Mouse (Mus musculus): Measurements from ENCODE around the gene Cela3b. TPM values are rescaled to one million over a fixed set of nuclear protein-coding genes. Genes with fewer than 3 reads are reported as not detected.

The Cela3b gene
- polyA plus RNA-seq, 1 experiment from 2014 or later = not detected

DNA sequence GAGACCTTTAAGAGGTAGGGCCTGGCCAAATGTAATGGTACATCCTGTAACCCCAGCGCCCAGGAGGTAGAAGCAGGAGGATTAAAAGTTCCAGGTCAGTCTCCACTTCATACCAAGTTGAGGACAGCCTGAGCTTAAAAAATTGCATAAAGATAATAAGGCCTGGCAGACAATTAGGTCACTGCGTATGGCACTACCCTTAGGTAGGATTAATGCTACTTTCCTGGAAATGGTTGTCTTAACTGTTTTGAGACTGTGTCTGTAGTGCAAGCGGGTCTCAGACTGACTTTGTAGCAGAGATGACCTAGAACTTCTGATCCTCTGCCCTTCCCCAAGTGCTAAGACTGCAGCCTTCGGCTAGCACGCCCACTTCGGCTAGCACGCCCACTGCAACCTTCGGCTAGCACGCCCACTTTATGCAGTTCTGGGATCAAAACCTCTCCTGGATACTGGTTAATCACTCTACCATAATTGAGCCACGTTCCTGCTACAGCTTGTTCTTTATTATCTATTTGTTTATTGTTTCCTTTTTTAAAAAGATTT lies 50.6 kb downstream of the Cela3b start:
- Histone ChIP-seq H3K9me3 (replicated peaks; ENCODE audit: low read length) (no peaks in the 10 kb centered on the region), H3K9ac (ENCODE audit: low read depth, low read length) (no peak overlapping the region), H3K4me2 (ENCODE audit: low read length) (no peak overlapping the region), H3K4me1 (replicated peaks; ENCODE audit: insufficient read depth, low read length) (0 out of 2 replicates have a peak, but pooled peaks cover 2% of the 10 kb centered on the region), H3K27ac (no peak overlapping the region), H3K4me3 (replicated peaks; ENCODE audit: low read depth, low read length) (no peak overlapping the region), H3K27me3 (ENCODE audit: insufficient read depth, low read length) (no peaks in the 10 kb centered on the region), H3K36me3 (ENCODE audit: insufficient read depth, low read length) (no peaks in the 10 kb centered on the region)
- no peak for ATAC-seq (replicated peaks; ENCODE audit: low FRiP score, low read depth)
- no peak for DNase-seq (ENCODE audit: low spot score)
- no peak for TF ChIP-seq CTCF (IDR thresholded peaks at IDR 0.05; ENCODE audit: low read depth)
- 88% methylated on average over 10 of the region's 10 CpGs for WGBS

DNA sequence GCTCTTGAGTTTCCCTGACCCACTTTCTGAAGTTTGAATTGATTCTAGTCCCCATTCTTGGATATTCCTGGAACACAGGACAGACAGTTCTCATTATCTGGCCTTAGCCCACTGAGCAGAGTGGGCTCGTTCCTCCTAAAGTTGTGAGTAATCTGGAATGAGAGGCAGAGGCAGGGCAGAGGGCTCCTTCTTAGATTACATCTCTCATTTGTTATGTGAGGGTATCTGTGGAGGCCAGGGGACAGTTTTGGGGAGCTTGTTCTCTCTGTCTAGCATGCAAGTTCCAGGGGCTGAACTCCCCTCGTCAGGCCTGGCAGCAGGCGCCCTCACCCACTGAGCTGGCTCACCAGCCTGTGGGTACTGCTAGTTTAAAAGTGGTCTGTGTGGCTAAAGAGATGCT lies 51.3 kb downstream of the Cela3b start:
- TF ChIP-seq CTCF (IDR thresholded peaks at IDR 0.05; ENCODE audit: low read depth) = no peak
- WGBS = 83% methylated on average over 3 of the region's 3 CpGs
- H3K4me2 ChIP-seq (ENCODE audit: low read length) = no peak overlapping the region
- no peak overlapping the region for H3K9ac ChIP-seq (ENCODE audit: low read depth, low read length)
- ATAC-seq (replicated peaks; ENCODE audit: low FRiP score, low read depth) = no peak
- 0 out of 2 replicates have a peak, but pooled peaks cover 2% of the 10 kb centered on the region for H3K4me1 ChIP-seq (replicated peaks; ENCODE audit: insufficient read depth, low read length)
- no peak overlapping the region for H3K27ac ChIP-seq
- no peaks in the 10 kb centered on the region for H3K36me3 ChIP-seq (ENCODE audit: insufficient read depth, low read length)
- no peak overlapping the region for H3K4me3 ChIP-seq (replicated peaks; ENCODE audit: low read depth, low read length)
- no peaks in the 10 kb centered on the region for H3K9me3 ChIP-seq (replicated peaks; ENCODE audit: low read length)
- DNase-seq (ENCODE audit: low spot score) = no peak
- H3K27me3 ChIP-seq (ENCODE audit: insufficient read depth, low read length) = no peaks in the 10 kb centered on the region

DNA sequence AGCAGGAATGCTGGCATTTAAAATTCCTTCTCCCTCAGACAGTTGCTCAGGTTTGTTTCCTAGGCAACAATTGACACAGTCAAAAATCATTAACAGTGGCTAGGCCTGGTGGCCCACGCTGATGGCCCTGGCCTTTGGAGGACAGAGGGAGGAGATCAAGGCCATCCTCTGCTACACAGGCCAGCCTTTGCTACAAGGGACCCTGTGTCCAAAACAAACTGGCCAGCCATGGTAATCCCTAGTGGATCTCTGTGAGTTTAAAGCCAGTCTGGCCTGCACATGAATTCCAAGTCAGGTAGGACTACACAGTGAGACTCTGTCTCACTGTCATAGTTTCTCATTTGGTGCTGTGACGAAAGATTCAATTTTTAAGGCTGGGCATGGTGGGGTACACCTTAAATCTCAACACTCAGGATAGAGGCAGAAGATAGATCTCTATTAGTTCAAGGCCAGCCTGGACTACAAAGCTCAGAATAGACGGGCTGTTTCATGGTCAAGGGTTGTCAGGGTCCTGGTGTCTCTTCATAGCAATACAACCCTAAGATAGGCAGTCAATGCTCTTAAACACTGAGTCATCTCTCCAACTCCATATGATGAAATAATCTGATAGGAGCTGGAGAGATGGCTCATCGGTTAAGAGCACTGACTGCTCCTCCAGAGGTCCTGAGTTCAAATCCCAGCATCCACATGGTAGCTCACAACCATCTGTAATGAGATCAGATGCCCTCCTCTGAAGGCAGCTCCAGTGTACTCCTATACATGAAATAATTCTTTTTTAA lies 52.6 kb downstream of the Cela3b start:
- 79% methylated on average over 4 of the region's 4 CpGs for WGBS
- Histone ChIP-seq H3K4me3 (replicated peaks; ENCODE audit: low read depth, low read length) (no peak overlapping the region), H3K4me2 (ENCODE audit: low read length) (no peak overlapping the region), H3K4me1 (replicated peaks; ENCODE audit: insufficient read depth, low read length) (0 out of 2 replicates have a peak, but pooled peaks cover 2% of the 10 kb centered on the region), H3K36me3 (ENCODE audit: insufficient read depth, low read length) (no peaks in the 10 kb centered on the region), H3K27ac (no peak overlapping the region), H3K27me3 (ENCODE audit: insufficient read depth, low read length) (no peaks in the 10 kb centered on the region), H3K9me3 (replicated peaks; ENCODE audit: low read length) (no peaks in the 10 kb centered on the region), H3K9ac (ENCODE audit: low read depth, low read length) (no peak overlapping the region)
- no peak for DNase-seq (ENCODE audit: low spot score)
- TF ChIP-seq CTCF (IDR thresholded peaks at IDR 0.05; ENCODE audit: low read depth) = no peak
- no peak for ATAC-seq (replicated peaks; ENCODE audit: low FRiP score, low read depth)

DNA sequence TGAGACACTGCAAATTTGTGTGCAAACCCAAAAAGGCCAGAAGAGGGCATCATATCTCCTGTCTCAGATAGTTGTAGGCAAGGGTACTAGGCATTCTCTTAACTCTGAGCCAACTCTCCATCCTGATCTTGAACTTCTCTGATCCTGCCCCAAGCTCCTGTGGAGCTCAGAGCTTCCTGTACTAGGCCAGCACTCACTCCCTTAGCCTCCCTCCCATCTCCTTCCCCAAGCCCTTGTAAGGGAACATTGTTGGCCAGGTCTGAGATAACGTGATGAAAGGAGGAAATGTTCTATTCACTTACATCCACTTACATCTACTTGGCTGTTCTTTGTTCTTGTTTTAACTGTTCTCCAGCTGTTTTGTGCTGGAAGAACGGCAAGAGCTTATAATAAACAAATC lies 53.6 kb downstream of the Cela3b start:
- Histone ChIP-seq H3K4me2 (ENCODE audit: low read length) (no peak overlapping the region), H3K36me3 (ENCODE audit: insufficient read depth, low read length) (no peaks in the 10 kb centered on the region), H3K27ac (no peak overlapping the region), H3K4me3 (replicated peaks; ENCODE audit: low read depth, low read length) (no peak overlapping the region), H3K9ac (ENCODE audit: low read depth, low read length) (no peak overlapping the region), H3K9me3 (replicated peaks; ENCODE audit: low read length) (no peaks in the 10 kb centered on the region), H3K27me3 (ENCODE audit: insufficient read depth, low read length) (no peaks in the 10 kb centered on the region), H3K4me1 (replicated peaks; ENCODE audit: insufficient read depth, low read length) (0 out of 2 replicates have a peak, but pooled peaks cover 2% of the 10 kb centered on the region)
- DNase-seq (ENCODE audit: low spot score) (no peak), ATAC-seq (replicated peaks; ENCODE audit: low FRiP score, low read depth) (no peak)
- TF ChIP-seq CTCF (IDR thresholded peaks at IDR 0.05; ENCODE audit: low read depth) = 0 out of 2 replicates have a peak, but pooled peaks have one; percentile 24
- WGBS = 62% methylated on average over 2 of the region's 2 CpGs

DNA sequence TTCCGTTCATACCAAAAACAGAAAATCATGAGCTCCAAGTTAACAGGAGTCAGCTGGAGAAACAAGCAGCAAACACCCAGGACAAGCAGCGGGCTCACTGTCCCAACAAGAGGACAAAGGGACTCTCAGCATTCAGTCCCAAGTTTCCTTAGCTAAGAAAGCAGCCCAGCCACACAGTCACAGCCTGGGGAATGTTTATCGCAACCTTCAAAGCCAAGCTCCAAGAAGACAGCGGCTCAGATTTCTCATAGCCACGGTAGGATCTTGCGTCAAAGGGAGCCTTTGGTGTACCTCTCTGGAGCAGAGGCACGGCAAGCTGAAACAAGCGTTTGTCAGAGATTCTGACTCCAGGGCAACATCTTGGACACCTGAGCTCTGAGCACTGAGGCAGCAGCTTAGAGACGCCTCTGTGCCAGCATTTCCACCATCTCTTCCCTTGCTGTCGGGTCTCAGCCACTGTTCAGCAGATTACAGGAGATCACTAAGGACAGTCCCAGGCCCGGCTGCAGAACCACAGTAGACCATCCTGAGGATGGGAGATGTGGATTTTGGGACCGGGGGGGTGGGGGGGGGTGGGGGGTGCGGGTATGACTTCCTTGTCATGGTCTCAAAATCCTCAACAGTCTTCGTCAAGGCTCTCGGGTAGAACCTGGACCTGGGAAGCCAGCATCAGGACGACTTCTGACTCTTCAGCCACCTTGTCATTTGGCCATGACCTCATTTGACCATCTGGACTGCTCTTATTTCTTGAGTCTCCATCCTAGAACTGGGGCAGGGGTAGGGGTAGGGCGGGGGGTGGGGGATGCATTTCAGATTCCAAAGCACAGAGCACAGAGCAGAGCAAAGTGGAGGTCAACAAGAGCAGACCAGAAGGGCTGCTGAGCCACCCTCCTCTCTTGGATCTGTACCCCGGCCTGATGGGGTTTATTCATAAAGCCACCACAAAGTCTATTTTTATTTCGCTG lies 54.7 kb downstream of the Cela3b start:
- H3K27me3 ChIP-seq (ENCODE audit: insufficient read depth, low read length) = no peaks in the 10 kb centered on the region
- DNase-seq (ENCODE audit: low spot score) (peak; percentile 80), ATAC-seq (replicated peaks; ENCODE audit: low FRiP score, low read depth) (no peak)
- 0 out of 2 replicates have a peak, but pooled peaks cover 4% of the 10 kb centered on the region for H3K4me1 ChIP-seq (replicated peaks; ENCODE audit: insufficient read depth, low read length)
- WGBS = 35% methylated on average over 19 of the region's 19 CpGs
- H3K27ac ChIP-seq = peak overlapping the region; percentile 66
- H3K4me3 ChIP-seq (replicated peaks; ENCODE audit: low read depth, low read length) = no peak overlapping the region
- no peaks in the 10 kb centered on the region for H3K36me3 ChIP-seq (ENCODE audit: insufficient read depth, low read length)
- TF ChIP-seq CTCF (IDR thresholded peaks at IDR 0.05; ENCODE audit: low read depth) = no peak
- no peak overlapping the region for H3K9ac ChIP-seq (ENCODE audit: low read depth, low read length)
- no peak overlapping the region; the same call in 1 of the 2 replicates for H3K4me2 ChIP-seq (ENCODE audit: low read length)
- H3K9me3 ChIP-seq (replicated peaks; ENCODE audit: low read length) = no peaks in the 10 kb centered on the region

DNA sequence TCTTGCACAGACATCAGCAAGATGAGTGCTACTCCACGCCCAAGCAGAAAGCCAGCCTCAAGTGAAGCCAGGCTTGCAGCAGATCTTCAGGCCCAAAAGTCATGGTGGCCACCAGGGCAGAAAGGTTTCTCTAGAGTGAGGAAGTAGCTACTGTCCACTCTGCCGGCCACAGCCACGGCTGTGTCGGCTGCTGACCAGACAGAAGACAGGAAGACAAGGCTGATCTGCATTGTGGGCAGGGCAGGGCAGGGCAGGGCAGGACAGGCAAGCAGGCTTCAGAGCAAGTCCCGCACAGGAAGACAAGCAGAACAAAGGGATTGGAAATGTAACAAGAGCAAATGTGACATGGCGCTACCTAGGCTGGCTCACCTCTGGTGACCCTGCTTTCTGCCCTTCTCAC lies 56.6 kb downstream of the Cela3b start:
- H3K27ac ChIP-seq = peak overlapping the region; percentile 6; the same call in 1 of the 2 replicates
- no peak overlapping the region for H3K4me3 ChIP-seq (replicated peaks; ENCODE audit: low read depth, low read length)
- no peak overlapping the region for H3K9ac ChIP-seq (ENCODE audit: low read depth, low read length)
- H3K4me2 ChIP-seq (ENCODE audit: low read length) = no peak overlapping the region
- H3K27me3 ChIP-seq (ENCODE audit: insufficient read depth, low read length) = no peaks in the 10 kb centered on the region
- no peak for TF ChIP-seq CTCF (IDR thresholded peaks at IDR 0.05; ENCODE audit: low read depth)
- no peak for ATAC-seq (replicated peaks; ENCODE audit: low FRiP score, low read depth)
- 0 out of 2 replicates have a peak, but pooled peaks cover 7% of the 10 kb centered on the region for H3K4me1 ChIP-seq (replicated peaks; ENCODE audit: insufficient read depth, low read length)
- WGBS = 45% methylated on average over 6 of the region's 6 CpGs
- no peaks in the 10 kb centered on the region for H3K36me3 ChIP-seq (ENCODE audit: insufficient read depth, low read length)
- no peaks in the 10 kb centered on the region for H3K9me3 ChIP-seq (replicated peaks; ENCODE audit: low read length)
- DNase-seq (ENCODE audit: low spot score) = no peak
